Mouse (Mus musculus) lung, postnatal 0 days (tissue): Measurements from ENCODE around the gene Lsm14a.
A peak's percentile ranks its signal among the peaks of the same experiment; 100 is the strongest.

Source experiments
- CTCF ChIP-seq: IDR thresholded peaks from 2 replicates; pipeline ENCODE4 v1.5.1; 2016; ENCODE audit warnings: antibody characterized with exemption, mild to moderate bottlenecking
- EP300 ChIP-seq: IDR thresholded peaks from 2 replicates; pipeline ENCODE4 v1.6.1; 2016; ENCODE audit warnings: antibody characterized with exemption, mild to moderate bottlenecking, control low read depth

- TF ChIP-seq CTCF (no peak), EP300 (0 out of 2 replicates have a peak, but pooled peaks have one; percentile 10)
These were observed 3.6 kb downstream of the Lsm14a start for GRCm38 (mm10) chr7:34389277-34390085.
